Mouse (Mus musculus) erythroblast, embryonic 14.5 days (primary cell): Measurements from ENCODE around the gene Myadml2. TPM values are rescaled to one million over a fixed set of nuclear protein-coding genes. Genes with fewer than 3 reads are reported as not detected.

Experiments used
- H3K27me3 ChIP-seq: 2 replicates; pipeline ENCODE4 v1.6.1; 2012; ENCODE audit warnings: inconsistent platforms; ENCODE audit not compliant: control insufficient read depth
- H3K36me3 ChIP-seq: 2 replicates; pipeline ENCODE4 v1.6.1; 2012; ENCODE audit warnings: mild to moderate bottlenecking, inconsistent platforms; ENCODE audit not compliant: control insufficient read depth
- H3K4me1 ChIP-seq: 2 replicates; pipeline ENCODE4 v1.6.1; 2012; ENCODE audit warnings: inconsistent platforms; ENCODE audit not compliant: control insufficient read depth
- H3K4me3 ChIP-seq: replicated peaks from 2 replicates; pipeline ENCODE3; 2012; ENCODE audit warnings: moderate library complexity, mild to moderate bottlenecking, inconsistent platforms
- H3K9me3 ChIP-seq: 2 replicates; pipeline ENCODE4 v1.6.1; 2012; ENCODE audit warnings: low read length, inconsistent platforms, mixed read lengths; ENCODE audit not compliant: control insufficient read depth
- GATA1 ChIP-seq: IDR thresholded peaks from 2 replicates; pipeline ENCODE4 v1.6.1; 2012; ENCODE audit warnings: low read length, inconsistent platforms, mixed read lengths
- TAL1 ChIP-seq: IDR thresholded peaks from 3 replicates; pipeline ENCODE4 v1.6.1; 2012; ENCODE audit warnings: low read length, inconsistent platforms, mixed read lengths
- polyA plus RNA-seq: library from polyadenylated mRNA; stranded (reverse); fragments of >175 nt; gene quantifications from 2 replicates; pipeline ENCODE4 v1.2.3, GENCODE M21; 2012

Myadml2 gene
- polyA plus RNA-seq, result not detected in 2 replicates

GRCm38 (mm10) chr11:120648001-120648476, at the start of gene Myadml2:
TSS of gene Myadml2 (minus strand) at chr11:120648158.
- TF ChIP-seq GATA1, result no peak
- H3K27me3 ChIP-seq, result peaks cover 46% of the 10 kb centered on the region
- peaks cover 21% of the 10 kb centered on the region for H3K4me1 ChIP-seq
- peak within 1 kb of the TSS; percentile 27 for H3K4me3 ChIP-seq
- H3K36me3 ChIP-seq, result no peaks in the 10 kb centered on the region
- H3K9me3 ChIP-seq, result no peaks in the 10 kb centered on the region

GRCm38 (mm10) chr11:120697741-120698140, 49.8 kb upstream of the Myadml2 start:
- Histone ChIP-seq H3K27me3 (no peaks in the 10 kb centered on the region), H3K4me3 (no peak overlapping the region), H3K36me3 (peaks cover 79% of the 10 kb centered on the region), H3K4me1 (no peaks in the 10 kb centered on the region), H3K9me3 (peaks cover 4% of the 10 kb centered on the region; the same call in 1 of the 2 replicates)
- no peak for TF ChIP-seq GATA1
- no peak for TF ChIP-seq TAL1

GRCm38 (mm10) chr11:120696568-120696967, 48.6 kb upstream of the Myadml2 start:
- no peak for TF ChIP-seq TAL1
- TF ChIP-seq GATA1, result no peak
- no peak overlapping the region for H3K4me3 ChIP-seq
- H3K36me3 ChIP-seq, result peaks cover 81% of the 10 kb centered on the region
- peaks cover 4% of the 10 kb centered on the region; the same call in 1 of the 2 replicates for H3K9me3 ChIP-seq
- no peaks in the 10 kb centered on the region for H3K4me1 ChIP-seq
- no peaks in the 10 kb centered on the region for H3K27me3 ChIP-seq

GRCm38 (mm10) chr11:120695641-120696040, 47.7 kb upstream of the Myadml2 start:
- peaks cover 79% of the 10 kb centered on the region for H3K36me3 ChIP-seq
- TF ChIP-seq TAL1 (no peak), GATA1 (no peak)
- no peaks in the 10 kb centered on the region for H3K4me1 ChIP-seq
- no peak overlapping the region for H3K4me3 ChIP-seq
- peaks cover 4% of the 10 kb centered on the region; the same call in 1 of the 2 replicates for H3K9me3 ChIP-seq
- H3K27me3 ChIP-seq, result no peaks in the 10 kb centered on the region

GRCm38 (mm10) chr11:120695184-120695583, 47.2 kb upstream of the Myadml2 start:
- Histone ChIP-seq H3K4me3 (no peak overlapping the region), H3K36me3 (peaks cover 79% of the 10 kb centered on the region)
- TF ChIP-seq TAL1 (no peak), GATA1 (no peak)

GRCm38 (mm10) chr11:120693461-120693860, 45.5 kb upstream of the Myadml2 start:
- Histone ChIP-seq H3K9me3 (peaks cover 4% of the 10 kb centered on the region; the same call in 1 of the 2 replicates), H3K27me3 (no peaks in the 10 kb centered on the region), H3K36me3 (peaks cover 77% of the 10 kb centered on the region), H3K4me3 (no peak overlapping the region), H3K4me1 (no peaks in the 10 kb centered on the region)
- TF ChIP-seq GATA1, result no peak
- no peak for TF ChIP-seq TAL1

More at GRCm38 (mm10) chr11:120695184-120695583, 47.2 kb upstream of the Myadml2 start:
- no peaks in the 10 kb centered on the region for H3K27me3 ChIP-seq
- no peaks in the 10 kb centered on the region for H3K4me1 ChIP-seq
- H3K9me3 ChIP-seq, result peaks cover 4% of the 10 kb centered on the region; the same call in 1 of the 2 replicates

GRCm38 (mm10) chr11:120692471-120693011, 44.6 kb upstream of the Myadml2 start:
- TF ChIP-seq GATA1, result no peak
- Histone ChIP-seq H3K4me3 (no peak overlapping the region), H3K4me1 (no peaks in the 10 kb centered on the region), H3K9me3 (peaks cover 4% of the 10 kb centered on the region; the same call in 1 of the 2 replicates), H3K36me3 (peaks cover 78% of the 10 kb centered on the region), H3K27me3 (no peaks in the 10 kb centered on the region)

- TF ChIP-seq GATA1 (no peak), TAL1 (no peak)
- Histone ChIP-seq H3K4me3 (no peak overlapping the region), H3K9me3 (no peaks in the 10 kb centered on the region), H3K27me3 (no peaks in the 10 kb centered on the region), H3K4me1 (no peaks in the 10 kb centered on the region), H3K36me3 (peaks cover 81% of the 10 kb centered on the region)
Observed at GRCm38 (mm10) chr11:120689365-120689764, 41.4 kb upstream of the Myadml2 start.

- no peak overlapping the region for H3K4me3 ChIP-seq
- TF ChIP-seq GATA1, result no peak
- TF ChIP-seq TAL1, result no peak
Observed at GRCm38 (mm10) chr11:120686650-120687272, 38.8 kb upstream of the Myadml2 start.

More at GRCm38 (mm10) chr11:120686650-120687272, 38.8 kb upstream of the Myadml2 start:
- Histone ChIP-seq H3K4me1 (no peaks in the 10 kb centered on the region), H3K36me3 (peaks cover 85% of the 10 kb centered on the region), H3K9me3 (no peaks in the 10 kb centered on the region), H3K27me3 (no peaks in the 10 kb centered on the region)
